ENCODE assay signal across 8 mouse cellular contexts in the genomic region with DNA sequence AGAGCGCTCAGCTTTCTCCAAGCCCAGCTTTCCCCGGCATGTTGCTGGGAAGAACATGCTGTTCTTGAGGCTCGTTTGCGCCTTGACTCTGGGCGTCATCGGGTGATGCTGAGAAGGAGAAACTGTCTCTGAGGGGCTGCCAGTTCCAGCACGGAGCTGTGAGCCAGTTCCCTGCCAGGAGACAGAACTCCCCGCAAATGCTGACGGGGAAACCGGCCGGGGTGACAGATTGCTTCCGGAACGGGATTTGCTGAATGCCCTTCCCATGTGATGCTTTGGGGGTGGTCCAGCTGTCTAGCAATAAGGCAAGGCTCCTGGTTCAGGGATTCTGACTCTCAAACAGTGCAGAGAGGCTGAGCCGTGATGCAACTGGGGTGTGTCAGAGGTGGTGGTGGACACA.
DNase-seq lines count a peak whose midpoint lies in the region; ATAC-seq and TF ChIP-seq lines count a peak whose summit lies in the region.

No protein-coding gene starts in this region.

- ATAC-seq in activated CD4-positive, CD25-positive, alpha-beta regulatory T cell, adult 4 months = no peak

- peak; percentile 90 for DNase-seq in gastrocnemius, adult 18-20 months (ENCODE audit: low spot score)
- no peak for DNase-seq in gastrocnemius, postnatal 10 days
- peak; percentile 88 for DNase-seq in brain, embryonic 14.5 days (ENCODE audit: low read depth)
- peak; percentile 73 for DNase-seq in gastrocnemius, postnatal 25 days
- DNase-seq in left cerebral cortex, adult 8-10 months (ENCODE audit: low spot score in 2 of 2) = peak; percentile 54 to 71
- DNase-seq in right cerebral cortex, postnatal 36 days (ENCODE audit: low spot score in 2 of 2) = peak; percentile 69 to 84
- no peak for DNase-seq in embryo, embryonic 9.5 days (ENCODE audit: extremely low spot score)

- TF ChIP-seq CTCF in brain, embryonic 14.5 days (IDR thresholded peaks at IDR 0.05; ENCODE audit: borderline replicate concordance, extremely low read depth, insufficient read depth, insufficient read length) = no peak

- no peak for TF ChIP-seq POLR2A in brain, embryonic 14.5 days (IDR thresholded peaks at IDR 0.05; ENCODE audit: borderline replicate concordance, extremely low read depth, insufficient read depth, insufficient read length, poor library complexity, severe bottlenecking)

Comparison
In these comparisons a context has a peak if more than half of its experiments do, and no peak if none do; other contexts are left out.
1. DNase-seq: peak in gastrocnemius, adult 18-20 months (single experiment), brain, embryonic 14.5 days (single experiment), gastrocnemius, postnatal 25 days (single experiment), left cerebral cortex, adult 8-10 months (2 of 2) and right cerebral cortex, postnatal 36 days (2 of 2); none in gastrocnemius, postnatal 10 days (single experiment) and embryo, embryonic 9.5 days (single experiment).